Mouse (Mus musculus) erythroblast, embryonic 14.5 days (primary cell): ENCODE measurements around the gene Gm37240. TPM values are rescaled to one million over a fixed set of nuclear protein-coding genes. Genes with fewer than 3 reads are reported as not detected.

Experiments used
- H3K27me3 ChIP-seq: 2 replicates; pipeline ENCODE4 v1.6.1; 2012; ENCODE audit warnings: inconsistent platforms; ENCODE audit not compliant: control insufficient read depth
- H3K36me3 ChIP-seq: 2 replicates; pipeline ENCODE4 v1.6.1; 2012; ENCODE audit warnings: mild to moderate bottlenecking, inconsistent platforms; ENCODE audit not compliant: control insufficient read depth
- H3K4me1 ChIP-seq: 2 replicates; pipeline ENCODE4 v1.6.1; 2012; ENCODE audit warnings: inconsistent platforms; ENCODE audit not compliant: control insufficient read depth
- H3K4me3 ChIP-seq: replicated peaks from 2 replicates; pipeline ENCODE3; 2012; ENCODE audit warnings: moderate library complexity, mild to moderate bottlenecking, inconsistent platforms
- H3K9me3 ChIP-seq: 2 replicates; pipeline ENCODE4 v1.6.1; 2012; ENCODE audit warnings: low read length, inconsistent platforms, mixed read lengths; ENCODE audit not compliant: control insufficient read depth
- GATA1 ChIP-seq: IDR thresholded peaks from 2 replicates; pipeline ENCODE4 v1.6.1; 2012; ENCODE audit warnings: low read length, inconsistent platforms, mixed read lengths
- TAL1 ChIP-seq: IDR thresholded peaks from 3 replicates; pipeline ENCODE4 v1.6.1; 2012; ENCODE audit warnings: low read length, inconsistent platforms, mixed read lengths
- polyA plus RNA-seq: library from polyadenylated mRNA; stranded (reverse); fragments of >175 nt; gene quantifications from 2 replicates; pipeline ENCODE4 v1.2.3, GENCODE M21; 2012

The Gm37240 gene
- polyA plus RNA-seq, 1 experiment, result not detected

DNA sequence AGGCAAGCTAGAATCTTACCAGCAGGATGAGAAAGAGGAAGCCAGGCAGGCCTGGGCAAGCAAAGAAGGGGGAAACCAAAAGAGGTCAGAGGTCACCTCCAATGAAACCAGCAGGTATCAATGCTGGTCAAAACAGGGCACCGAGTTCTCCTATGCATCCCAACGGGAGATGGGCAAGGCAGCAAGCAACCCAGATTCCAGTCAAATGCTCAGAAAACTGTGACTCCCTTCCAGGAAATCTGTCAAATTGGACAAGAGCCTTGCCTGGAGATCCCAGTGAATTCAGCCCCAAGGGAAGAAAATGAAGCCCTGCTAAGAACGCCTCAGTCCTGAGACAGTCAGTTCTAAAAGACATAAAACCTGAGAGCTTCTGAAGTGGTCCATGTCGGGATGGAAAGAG is 437.9 kb downstream of the Gm37240 start:
- TF ChIP-seq TAL1 (no peak), GATA1 (no peak)
- Histone ChIP-seq H3K27me3 (no peaks in the 10 kb centered on the region), H3K36me3 (no peaks in the 10 kb centered on the region), H3K4me1 (no peaks in the 10 kb centered on the region), H3K4me3 (no peak overlapping the region), H3K9me3 (no peaks in the 10 kb centered on the region)

GRCm38 (mm10) chr3:85442781-85443180 is 444.5 kb downstream of the Gm37240 start:
- H3K27me3 ChIP-seq, result no peaks in the 10 kb centered on the region
- H3K4me3 ChIP-seq, result no peak overlapping the region
- H3K9me3 ChIP-seq, result no peaks in the 10 kb centered on the region
- no peak for TF ChIP-seq TAL1
- H3K4me1 ChIP-seq, result no peaks in the 10 kb centered on the region
- H3K36me3 ChIP-seq, result no peaks in the 10 kb centered on the region

GRCm38 (mm10) chr3:85442261-85442660 is 445.1 kb downstream of the Gm37240 start:
- H3K36me3 ChIP-seq, result no peaks in the 10 kb centered on the region
- H3K4me3 ChIP-seq, result no peak overlapping the region
- TF ChIP-seq GATA1 (no peak), TAL1 (no peak)
- H3K27me3 ChIP-seq, result no peaks in the 10 kb centered on the region
- H3K9me3 ChIP-seq, result no peaks in the 10 kb centered on the region
- H3K4me1 ChIP-seq, result no peaks in the 10 kb centered on the region

- Histone ChIP-seq H3K4me1 (no peaks in the 10 kb centered on the region), H3K36me3 (no peaks in the 10 kb centered on the region), H3K9me3 (no peaks in the 10 kb centered on the region), H3K27me3 (no peaks in the 10 kb centered on the region), H3K4me3 (no peak overlapping the region)
- TF ChIP-seq GATA1, result no peak
- no peak for TF ChIP-seq TAL1
These were observed 451.9 kb downstream of the Gm37240 start for GRCm38 (mm10) chr3:85435406-85435805.

GRCm38 (mm10) chr3:85431208-85431607 is 456.1 kb downstream of the Gm37240 start:
- Histone ChIP-seq H3K9me3 (no peaks in the 10 kb centered on the region), H3K4me1 (no peaks in the 10 kb centered on the region), H3K36me3 (no peaks in the 10 kb centered on the region), H3K27me3 (no peaks in the 10 kb centered on the region), H3K4me3 (no peak overlapping the region)
- TF ChIP-seq TAL1 (no peak), GATA1 (no peak)

DNA sequence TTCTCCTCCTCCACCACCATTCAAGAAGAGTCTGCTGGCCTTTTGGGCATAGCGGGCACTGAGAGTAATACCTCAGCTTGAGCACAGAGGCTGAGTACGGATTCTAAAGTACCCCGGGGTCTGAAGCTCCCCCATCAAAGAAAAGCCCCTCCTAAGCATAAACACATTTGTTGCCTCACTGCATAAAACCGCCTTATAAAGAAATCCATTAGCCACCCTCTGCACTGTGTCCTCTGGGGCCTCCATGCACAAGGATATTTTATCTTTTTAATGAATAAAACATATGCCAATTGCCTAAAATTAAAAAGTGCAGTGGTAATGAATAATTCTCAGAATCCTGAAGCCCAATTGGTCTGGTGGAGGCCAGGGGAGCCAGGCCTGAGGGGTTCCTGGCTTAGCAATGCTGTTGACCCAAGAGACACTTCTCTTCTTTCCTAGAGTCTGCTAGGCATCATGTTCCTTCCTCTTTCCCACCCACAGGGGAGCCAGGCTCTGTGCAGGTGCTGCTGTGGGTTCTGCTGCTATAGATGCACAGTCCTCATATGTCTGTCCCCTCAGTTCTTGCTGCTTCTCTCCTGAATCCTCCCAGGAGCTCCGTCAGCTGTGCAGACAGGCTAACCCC is 463.8 kb downstream of the Gm37240 start:
- no peaks in the 10 kb centered on the region for H3K36me3 ChIP-seq
- H3K9me3 ChIP-seq, result no peaks in the 10 kb centered on the region
- H3K27me3 ChIP-seq, result no peaks in the 10 kb centered on the region
- no peak overlapping the region for H3K4me3 ChIP-seq
- TF ChIP-seq TAL1 (no peak), GATA1 (no peak)
- H3K4me1 ChIP-seq, result no peaks in the 10 kb centered on the region

GRCm38 (mm10) chr3:85421403-85421802 is 465.9 kb downstream of the Gm37240 start:
- Histone ChIP-seq H3K4me1 (no peaks in the 10 kb centered on the region), H3K4me3 (no peak overlapping the region), H3K36me3 (no peaks in the 10 kb centered on the region), H3K9me3 (no peaks in the 10 kb centered on the region), H3K27me3 (no peaks in the 10 kb centered on the region)
- TF ChIP-seq GATA1, result no peak

DNA sequence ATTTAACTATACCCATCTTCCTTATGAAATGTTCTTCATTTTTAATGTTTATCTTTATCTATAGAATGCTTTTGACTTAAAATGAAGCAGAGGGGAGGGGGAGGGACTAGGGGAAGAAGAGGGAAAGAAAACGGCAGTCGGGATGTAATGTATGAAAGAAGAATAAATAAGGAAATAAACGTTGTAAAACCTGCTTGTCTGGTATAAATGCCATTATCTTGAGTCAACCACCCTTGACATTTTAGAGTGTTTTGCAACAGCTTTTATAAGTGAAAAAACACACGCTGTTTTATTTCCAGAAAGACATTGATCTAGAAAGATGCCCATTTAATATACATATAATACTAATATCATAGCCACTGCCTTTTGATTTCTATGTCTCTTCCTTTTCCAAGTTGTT is 469.7 kb downstream of the Gm37240 start:
- TF ChIP-seq TAL1 (no peak), GATA1 (no peak)
- H3K9me3 ChIP-seq, result no peaks in the 10 kb centered on the region
- no peaks in the 10 kb centered on the region for H3K27me3 ChIP-seq

GRCm38 (mm10) chr3:85398841-85399240 is 488.5 kb downstream of the Gm37240 start:
- TF ChIP-seq GATA1 (no peak), TAL1 (no peak)
- no peak overlapping the region for H3K4me3 ChIP-seq
- peaks cover 8% of the 10 kb centered on the region for H3K9me3 ChIP-seq
- no peaks in the 10 kb centered on the region for H3K36me3 ChIP-seq
- no peaks in the 10 kb centered on the region for H3K4me1 ChIP-seq
- no peaks in the 10 kb centered on the region for H3K27me3 ChIP-seq

More for the DNA sequence above, 469.7 kb downstream of the Gm37240 start:
- Histone ChIP-seq H3K4me1 (no peaks in the 10 kb centered on the region), H3K36me3 (no peaks in the 10 kb centered on the region), H3K4me3 (no peak overlapping the region)

- Histone ChIP-seq H3K4me3 (no peak overlapping the region), H3K36me3 (no peaks in the 10 kb centered on the region), H3K4me1 (no peaks in the 10 kb centered on the region), H3K27me3 (no peaks in the 10 kb centered on the region), H3K9me3 (peaks cover 9% of the 10 kb centered on the region)
- TF ChIP-seq GATA1 (no peak), TAL1 (no peak)
These were observed 488.9 kb downstream of the Gm37240 start for GRCm38 (mm10) chr3:85398483-85398835.
